Mouse (Mus musculus) kidney, embryonic 15.5 days (tissue): Measurements from ENCODE around the gene Stat2. TPM values are rescaled to one million over a fixed set of nuclear protein-coding genes. Genes with fewer than 3 reads are reported as not detected.
"Not testable (repeated sequence)": the region's sequence is repeated elsewhere in the genome, so short reads cannot be mapped to it uniquely, and the experiment has no call there.

Experiments used
- ATAC-seq: fragments of 200-750 bp; cut with Nextera tagmentation; replicated peaks from 2 replicates; pipeline ENCODE4 v1.8.0; 2017; ENCODE audit warnings: moderate TSS enrichment; ENCODE audit not compliant: low FRiP score
- H3K27ac ChIP-seq: fragments of 300-500 bp; sonication (generic); 2 replicates; pipeline ENCODE4 v1.5.1; 2015; ENCODE audit warnings: mild to moderate bottlenecking, inconsistent platforms
- H3K27me3 ChIP-seq: fragments of 300-500 bp; sonication (generic); 2 replicates; pipeline ENCODE4 v1.6.1; 2015; ENCODE audit warnings: inconsistent platforms
- H3K36me3 ChIP-seq: fragments of 300-500 bp; sonication (generic); 2 replicates; pipeline ENCODE4 v1.6.1; 2015; ENCODE audit warnings: inconsistent platforms
- H3K4me1 ChIP-seq: fragments of 300-500 bp; sonication (generic); 2 replicates; pipeline ENCODE4 v1.6.1; 2015; ENCODE audit warnings: inconsistent platforms
- H3K4me2 ChIP-seq: fragments of 300-500 bp; sonication (generic); 2 replicates; pipeline ENCODE4 v1.6.1; 2015; ENCODE audit warnings: moderate library complexity, mild to moderate bottlenecking, inconsistent platforms
- H3K4me3 ChIP-seq: fragments of 300-500 bp; sonication (generic); replicated peaks from 2 replicates; pipeline ENCODE4 v1.5.1; 2015; ENCODE audit warnings: mild to moderate bottlenecking, inconsistent platforms
- H3K9ac ChIP-seq: fragments of 300-500 bp; sonication (generic); 2 replicates; pipeline ENCODE4 v1.6.1; 2015; ENCODE audit warnings: mild to moderate bottlenecking, inconsistent platforms
- H3K9me3 ChIP-seq: fragments of 300-500 bp; sonication (generic); replicated peaks from 2 replicates; pipeline ENCODE4 v1.6.1; 2016; ENCODE audit warnings: inconsistent platforms
- WGBS: fragments of 180-500 bp; shearing (Covaris S2); methylation state at CpG from one replicate; pipeline ENCODE4 v1.1.7; 2015; ENCODE audit warnings: mixed read lengths; 5-methylcytosine and 5-hydroxymethylcytosine counted together
- polyA plus RNA-seq: library from polyadenylated mRNA; unstranded; fragments of >200 nt; fragmentation: Nextera tagmentation; extraction: Ambion mirVana; gene quantifications from 2 replicates; pipeline ENCODE4 v1.2.1, GENCODE M21; 2015

The Stat2 gene
- polyA plus RNA-seq, 1 experiment from 2014 or later, result 14.2 TPM

- Histone ChIP-seq H3K27ac (no peak overlapping the region), H3K4me2 (no peak overlapping the region), H3K9me3 (no peaks in the 10 kb centered on the region), H3K36me3 (peaks cover 61% of the 10 kb centered on the region), H3K9ac (no peak overlapping the region), H3K4me3 (no peak overlapping the region), H3K4me1 (no peaks in the 10 kb centered on the region), H3K27me3 (no peaks in the 10 kb centered on the region)
- WGBS, result 71% methylated on average over 20 of the region's 20 CpGs
- ATAC-seq, result no peak
These were observed 12.6 kb downstream of the Stat2 start for GRCm38 (mm10) chr10:128282886-128283450.

DNA sequence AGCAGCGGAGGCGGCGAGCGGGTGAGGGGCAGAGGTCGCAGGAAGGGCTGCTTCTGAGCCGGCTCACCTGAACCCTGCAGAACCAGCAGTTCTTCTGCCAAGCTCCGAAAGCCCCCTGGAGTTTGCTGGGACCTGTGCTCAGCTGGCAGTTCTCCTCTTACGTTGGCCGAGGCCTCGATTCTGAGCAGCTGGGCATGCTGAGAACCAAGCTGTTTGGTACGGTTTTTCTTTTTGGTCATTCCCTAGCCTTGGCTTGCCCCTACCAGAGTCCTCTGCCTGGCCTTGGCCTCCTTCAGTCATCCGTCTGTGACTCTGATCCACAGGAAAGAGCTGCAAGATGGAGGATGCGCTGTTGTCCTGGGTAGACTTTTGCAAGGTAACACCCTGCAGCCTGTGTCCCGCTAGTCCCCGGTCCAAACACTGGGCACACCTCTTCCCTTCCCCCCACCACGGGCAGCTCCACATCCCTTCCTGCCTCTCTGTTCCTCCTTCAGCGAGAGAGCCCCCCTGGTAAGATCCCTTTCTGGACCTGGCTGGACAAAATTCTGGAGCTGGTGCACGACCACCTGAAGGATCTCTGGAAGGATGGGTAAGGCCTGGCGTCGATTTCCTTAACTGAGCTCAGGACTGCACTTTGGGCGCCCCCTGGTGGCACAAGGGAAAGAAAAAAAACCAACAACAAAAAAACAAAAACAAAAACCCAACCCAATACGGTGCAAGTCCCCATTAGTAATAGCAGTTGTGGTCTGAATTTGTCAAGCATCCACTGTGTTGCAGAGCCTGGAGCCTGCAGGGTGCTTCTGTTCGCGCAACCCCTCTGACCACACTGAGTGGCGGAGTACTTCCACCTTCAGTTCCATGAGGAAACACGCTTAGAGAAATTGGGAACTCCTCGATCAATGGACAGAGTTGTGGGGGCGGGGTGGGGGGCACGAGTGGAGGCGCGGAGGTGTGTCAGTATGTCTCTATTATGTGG, 13.5 kb downstream of the Stat2 start:
- H3K27me3 ChIP-seq, result no peaks in the 10 kb centered on the region
- no peak overlapping the region for H3K4me2 ChIP-seq
- peak; percentile 43; the same call in 1 of the 2 replicates for ATAC-seq
- no peaks in the 10 kb centered on the region for H3K9me3 ChIP-seq
- no peaks in the 10 kb centered on the region for H3K4me1 ChIP-seq
- 65% methylated on average over 31 of the region's 31 CpGs for WGBS
- peaks cover 60% of the 10 kb centered on the region for H3K36me3 ChIP-seq
- H3K27ac ChIP-seq, result no peak overlapping the region
- no peak overlapping the region for H3K9ac ChIP-seq
- no peak overlapping the region for H3K4me3 ChIP-seq

DNA sequence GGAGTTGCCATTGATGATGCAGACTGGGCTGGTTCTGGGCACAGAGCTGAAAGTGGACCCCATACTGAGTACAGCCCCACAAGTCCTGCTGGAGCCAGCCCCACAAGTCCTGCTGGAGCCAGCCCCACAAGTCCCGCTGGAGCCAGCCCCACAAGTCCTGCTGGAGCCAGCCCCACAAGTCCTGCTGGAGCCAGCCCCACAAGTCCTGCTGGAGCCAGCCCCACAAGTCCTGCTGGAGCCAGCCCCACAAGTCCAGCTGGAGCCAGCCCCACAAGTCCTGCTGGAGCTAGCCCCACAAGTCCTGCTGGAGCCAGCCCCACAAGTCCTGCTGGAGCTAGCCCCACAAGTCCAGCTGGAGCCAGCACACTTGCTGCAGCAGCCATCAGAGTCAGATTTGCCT, 20.2 kb downstream of the Stat2 start:
- WGBS, result 75% methylated on average over 1 of the region's 1 CpGs
- H3K9me3 ChIP-seq, H3K4me1 ChIP-seq, H3K4me2 ChIP-seq, H3K27ac ChIP-seq, H3K9ac ChIP-seq, ATAC-seq, H3K27me3 ChIP-seq, H3K4me3 ChIP-seq: not testable (repeated sequence)
- H3K36me3 ChIP-seq, result peaks cover 46% of the 10 kb centered on the region

DNA sequence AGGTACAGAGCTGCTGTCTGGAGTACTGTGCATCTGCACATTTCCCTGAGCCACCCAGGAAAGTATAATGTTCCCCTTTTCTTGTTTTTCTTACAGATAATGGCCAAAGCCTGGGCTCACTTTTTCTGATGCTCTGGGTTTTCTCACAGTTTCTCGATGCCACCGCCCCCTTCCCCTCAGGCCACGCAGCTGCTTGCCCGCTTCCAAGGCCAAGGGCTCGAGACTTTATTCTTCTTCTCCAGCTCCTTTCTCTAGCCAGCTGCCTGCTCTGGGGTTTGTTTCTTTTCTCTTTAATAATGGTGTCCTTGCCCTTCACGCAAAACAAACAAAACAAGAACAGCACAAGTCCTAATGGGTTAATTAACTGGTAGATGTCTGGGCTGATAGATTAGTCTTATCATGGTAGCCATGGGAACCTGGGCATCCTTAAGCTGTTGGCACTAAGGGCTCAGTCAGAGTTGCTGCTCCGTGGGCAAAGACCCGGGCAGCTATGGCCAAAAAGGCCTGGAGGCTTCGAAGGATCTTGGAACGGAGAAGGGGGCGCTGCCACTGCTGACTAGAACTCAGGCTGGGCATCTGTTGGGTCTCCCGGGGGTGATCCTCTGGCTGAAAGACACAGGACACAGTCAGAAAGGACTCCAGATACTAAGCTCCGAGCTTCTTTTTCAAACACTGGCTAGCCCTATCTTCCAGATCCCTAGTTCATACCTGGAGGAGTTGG, 26.2 kb downstream of the Stat2 start:
- Histone ChIP-seq H3K4me1 (peaks cover 5% of the 10 kb centered on the region), H3K36me3 (peaks cover 14% of the 10 kb centered on the region), H3K27me3 (no peaks in the 10 kb centered on the region), H3K4me3 (no peak overlapping the region), H3K4me2 (no peak overlapping the region), H3K9me3 (no peaks in the 10 kb centered on the region), H3K27ac (no peak overlapping the region), H3K9ac (no peak overlapping the region)
- WGBS, result 80% methylated on average over 13 of the region's 13 CpGs
- ATAC-seq, result no peak

DNA sequence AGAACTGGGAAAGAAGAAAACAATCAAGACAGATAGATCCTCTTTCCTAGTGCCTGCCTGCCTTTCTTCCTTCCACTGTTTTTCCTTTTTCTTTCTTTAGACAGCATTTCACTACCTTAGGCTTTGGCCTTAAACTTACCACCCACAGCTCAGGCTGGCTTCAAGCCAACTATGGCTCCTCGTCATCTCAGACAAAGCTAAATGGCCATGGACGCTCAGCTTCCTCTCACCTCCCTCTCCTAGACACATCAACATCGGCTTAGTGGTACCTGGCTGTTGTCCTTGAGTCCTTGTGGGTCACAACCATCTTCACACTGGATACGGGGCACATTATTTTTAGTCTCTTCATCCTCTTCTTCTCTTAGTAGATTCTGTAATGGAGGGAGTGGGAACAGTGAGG, 26.9 kb downstream of the Stat2 start:
- Histone ChIP-seq H3K9ac (no peak overlapping the region), H3K4me2 (no peak overlapping the region), H3K36me3 (peaks cover 7% of the 10 kb centered on the region), H3K9me3 (no peaks in the 10 kb centered on the region), H3K4me3 (no peak overlapping the region), H3K4me1 (peaks cover 6% of the 10 kb centered on the region), H3K27ac (no peak overlapping the region), H3K27me3 (no peaks in the 10 kb centered on the region)
- 83% methylated on average over 4 of the region's 4 CpGs for WGBS
- no peak for ATAC-seq

DNA sequence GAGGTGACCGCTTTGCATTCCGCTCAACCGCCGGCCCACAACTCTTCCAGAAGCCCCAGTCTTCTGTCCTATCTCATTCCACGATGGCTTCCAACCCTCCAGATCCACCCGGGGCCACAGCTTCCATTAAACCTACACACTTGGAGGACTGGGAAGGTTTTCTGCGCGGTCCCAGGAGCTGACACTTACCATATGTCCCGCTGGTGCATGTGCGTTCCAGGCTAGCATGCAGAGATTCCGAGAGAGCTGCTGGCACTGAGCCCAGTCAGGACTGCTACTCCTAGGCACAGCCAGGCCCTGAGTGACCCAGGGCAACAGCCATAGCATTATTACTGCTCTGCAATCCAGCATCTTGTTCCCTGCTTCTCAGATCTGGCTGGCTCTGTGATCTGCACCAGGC, 27.3 kb downstream of the Stat2 start:
- H3K9ac ChIP-seq, result no peak overlapping the region
- H3K27ac ChIP-seq, result no peak overlapping the region
- 74% methylated on average over 11 of the region's 11 CpGs for WGBS
- ATAC-seq, result no peak; the same call in 1 of the 2 replicates
- H3K4me3 ChIP-seq, result no peak overlapping the region
- no peak overlapping the region for H3K4me2 ChIP-seq
- H3K27me3 ChIP-seq, result no peaks in the 10 kb centered on the region
- no peaks in the 10 kb centered on the region for H3K9me3 ChIP-seq
- 0 out of 2 replicates have a peak, but pooled peaks cover 3% of the 10 kb centered on the region for H3K36me3 ChIP-seq
- peaks cover 10% of the 10 kb centered on the region for H3K4me1 ChIP-seq

- Histone ChIP-seq H3K4me3 (no peak overlapping the region), H3K4me1 (peaks cover 10% of the 10 kb centered on the region), H3K27ac (no peak overlapping the region), H3K9me3 (no peaks in the 10 kb centered on the region), H3K9ac (no peak overlapping the region), H3K27me3 (no peaks in the 10 kb centered on the region), H3K36me3 (no peaks in the 10 kb centered on the region), H3K4me2 (no peak overlapping the region)
- 71% methylated on average over 6 of the region's 6 CpGs for WGBS
- ATAC-seq, result no peak
These were observed 27.9 kb downstream of the Stat2 start for GRCm38 (mm10) chr10:128298243-128298642.

- no peak within 1 kb of the TSS for H3K9ac ChIP-seq
These were observed 28.4 kb downstream of the Stat2 start, which contains the start of gene Il23a for GRCm38 (mm10) chr10:128298702-128299171. Gene Il23a, minus strand, starts transcription at chr10:128298752.

DNA sequence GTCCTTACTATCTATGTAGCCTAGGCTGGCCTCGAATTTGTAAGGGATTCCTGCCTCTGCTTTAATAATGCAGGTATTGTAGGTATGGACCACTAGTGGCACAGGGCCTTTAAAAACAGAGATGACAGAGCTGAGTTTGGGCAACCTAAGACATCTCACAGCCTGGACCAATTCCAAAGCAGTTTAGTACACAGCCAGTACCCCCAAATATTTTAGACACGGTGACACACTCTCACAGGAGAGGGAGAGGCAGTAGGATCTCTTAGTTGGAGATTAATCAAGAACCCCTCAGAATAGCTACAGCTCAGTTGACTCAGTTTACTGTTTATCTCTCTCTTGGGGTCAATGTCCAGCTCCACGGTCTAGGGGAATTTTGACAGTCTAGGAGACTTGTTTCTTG, 32.0 kb downstream of the Stat2 start:
- 43% methylated on average over 3 of the region's 3 CpGs for WGBS
- H3K9me3 ChIP-seq, result no peaks in the 10 kb centered on the region
- peak overlapping the region; percentile 57 for H3K9ac ChIP-seq
- peak overlapping the region; percentile 98 for H3K27ac ChIP-seq
- H3K4me1 ChIP-seq, result peaks cover 23% of the 10 kb centered on the region
- H3K36me3 ChIP-seq, result peaks cover 20% of the 10 kb centered on the region
- peak overlapping the region; percentile 81 for H3K4me2 ChIP-seq
- H3K4me3 ChIP-seq, result peak overlapping the region; percentile 50
- no peak for ATAC-seq
- no peaks in the 10 kb centered on the region for H3K27me3 ChIP-seq

More at GRCm38 (mm10) chr10:128298702-128299171, 28.4 kb downstream of the Stat2 start, which contains the start of gene Il23a:
- Histone ChIP-seq H3K9me3 (no peaks in the 10 kb centered on the region), H3K27me3 (no peaks in the 10 kb centered on the region), H3K4me1 (peaks cover 12% of the 10 kb centered on the region), H3K4me2 (no peak within 1 kb of the TSS), H3K36me3 (no peaks in the 10 kb centered on the region), H3K4me3 (no peak within 1 kb of the TSS), H3K27ac (no peak within 1 kb of the TSS)
- no peak for ATAC-seq
- 76% methylated on average over 11 of the region's 11 CpGs for WGBS

GRCm38 (mm10) chr10:128302785-128303125, 32.4 kb downstream of the Stat2 start:
- peak overlapping the region; percentile 50 for H3K4me3 ChIP-seq
- peaks cover 20% of the 10 kb centered on the region for H3K36me3 ChIP-seq
- no peaks in the 10 kb centered on the region for H3K9me3 ChIP-seq
- H3K4me1 ChIP-seq, result peaks cover 20% of the 10 kb centered on the region
- peak overlapping the region; percentile 57 for H3K9ac ChIP-seq
- under 1% methylated on average over 9 of the region's 9 CpGs for WGBS
- H3K4me2 ChIP-seq, result peak overlapping the region; percentile 81
- ATAC-seq, result peak; percentile 47
- no peaks in the 10 kb centered on the region for H3K27me3 ChIP-seq
- peak overlapping the region; percentile 98 for H3K27ac ChIP-seq

- Histone ChIP-seq H3K4me3 (peak within 1 kb of the TSS; percentile 50), H3K27ac (peak within 1 kb of the TSS; percentile 98), H3K4me2 (peak within 1 kb of the TSS; percentile 81), H3K9me3 (no peaks in the 10 kb centered on the region), H3K4me1 (peaks cover 19% of the 10 kb centered on the region), H3K27me3 (no peaks in the 10 kb centered on the region), H3K9ac (peak within 1 kb of the TSS; percentile 57), H3K36me3 (peaks cover 26% of the 10 kb centered on the region)
- peak; percentile 99 for ATAC-seq
- WGBS, result 2% methylated on average over 37 of the region's 37 CpGs
These were observed 33.0 kb downstream of the Stat2 start, which contains the start of gene Pan2 for GRCm38 (mm10) chr10:128303126-128304021. Gene Pan2, plus strand, starts transcription at chr10:128303335.
